Mouse (Mus musculus): ENCODE data around the gene Apom.

GRCm38 (mm10) chr17:35157661-35158175, 25.9 kb upstream of the Apom start:
- TF ChIP-seq CTCF (IDR thresholded peaks at IDR 0.05; ENCODE audit: control insufficient read depth, insufficient read depth, insufficient read length) (no peak), MAX (IDR thresholded peaks at IDR 0.05) (no peak)
